In the genomic region with DNA sequence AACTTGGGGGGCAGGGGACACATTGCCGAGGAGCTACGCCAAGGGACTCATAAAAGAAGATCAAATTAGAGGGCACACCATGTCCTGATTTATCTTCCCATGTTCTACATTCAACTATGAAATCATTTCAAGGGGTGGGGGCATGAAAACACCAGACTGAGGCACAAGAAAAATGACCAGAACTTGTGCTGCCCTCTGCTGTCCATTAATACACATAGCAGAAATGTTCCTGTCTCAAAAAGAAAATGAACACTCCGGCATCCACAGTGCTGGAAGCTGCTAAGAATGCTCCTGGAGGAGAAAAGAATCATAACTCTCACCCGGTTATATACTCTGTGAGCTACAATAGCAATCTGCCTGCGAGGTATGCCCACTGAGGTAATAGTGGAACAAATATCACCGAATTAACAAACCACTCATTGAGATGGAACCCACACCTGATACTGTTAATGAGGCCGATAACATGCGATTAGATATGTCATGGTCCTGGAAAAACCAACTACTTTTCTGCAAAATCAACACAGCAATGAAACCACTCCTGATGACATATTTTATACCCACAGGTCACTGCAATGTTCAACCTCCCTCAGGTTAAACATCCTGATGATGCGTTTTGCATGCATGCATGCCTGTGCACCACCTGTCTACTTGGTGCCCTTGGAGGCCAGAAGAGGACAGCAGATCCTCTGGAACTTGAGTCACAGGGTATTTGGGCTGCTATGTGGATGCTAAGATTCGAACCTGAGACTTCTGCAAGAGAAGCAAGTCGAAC, we compare ENCODE assay signal across 9 mouse cellular contexts.
A peak's percentile ranks its signal among the peaks of the same experiment; 100 is the strongest.
DNase-seq lines count a peak whose midpoint lies in the region; TF ChIP-seq lines count a peak whose summit lies in the region.
"Had no signal": no experiment of that assay in that cellular context is flagged by ENCODE, and none has a peak within 500 bp of the region (broad histone marks: within the 10 kb centered on the region; RNA-seq: fewer than 3 reads in every experiment).

No protein-coding gene starts in this region.

- peak; percentile 77 for TF ChIP-seq CTCF in left cerebral cortex, adult 2 months (IDR thresholded peaks at IDR 0.05)

- peak; percentile 23 to 34 for DNase-seq in cerebellum, adult 18-20 months
- DNase-seq in cerebellum, adult 11-12 months, result no peak
- no peak for DNase-seq in left cerebral cortex, adult 2 months (ENCODE audit: extremely low spot score in 1 of 2, low spot score in 2 of 2)
- no peak for DNase-seq in left cerebral cortex, adult 8-10 months (ENCODE audit: low spot score in 2 of 2)
- DNase-seq in ZHBTc4 (ENCODE audit: low read depth, low spot score), result peak; percentile 38
- peak; percentile 9 for DNase-seq in heart, postnatal 4 days
- peak; percentile 77 for DNase-seq in retina, embryonic 14.5 days (ENCODE audit: low spot score)
- DNase-seq in adrenal gland, adult 2 months, result no peak

- H3K27ac ChIP-seq in left cerebral cortex, adult 2 months, result no peak overlapping the region

- no peak overlapping the region for H3K4me3 ChIP-seq in left cerebral cortex, adult 2 months
- H3K4me3 ChIP-seq: megakaryocyte, embryonic 14.5 days had no signal

- intact Hi-C loops in left cerebral cortex, adult 2 months (cut with DNase I), result loop anchor here (1.0 to 2.0 kb wide), 2 partner anchors 205 to 313 kb away; partner anchors contain the start of gene Pcp4

Comparison
In these comparisons a context has a peak if more than half of its experiments do, and no peak if none do; other contexts are left out.
1. DNase-seq: peak in cerebellum, adult 18-20 months (2 of 2), ZHBTc4 (single experiment), heart, postnatal 4 days (single experiment) and retina, embryonic 14.5 days (single experiment); none in cerebellum, adult 11-12 months (single experiment), left cerebral cortex, adult 2 months (0 of 2), left cerebral cortex, adult 8-10 months (0 of 2) and adrenal gland, adult 2 months (single experiment).